Mouse (Mus musculus) liver, embryonic 14.5 days (tissue): ENCODE measurements around the gene Jmjd7. TPM values are rescaled to one million over a fixed set of nuclear protein-coding genes. Genes with fewer than 3 reads are reported as not detected.

ENCODE experiments used
- ATAC-seq: fragments of 200-750 bp; cut with Nextera tagmentation; 2 replicates; pipeline ENCODE4 v1.8.0; 2017; ENCODE audit warnings: moderate number of reproducible peaks, mild to moderate bottlenecking, moderate library complexity; ENCODE audit not compliant: insufficient read depth
- DNase-seq, 3 experiments: peaks; one replicate each; pipeline ENCODE4 v3.0.0-alpha.2; 2012 to 2013; ENCODE audit warnings: low read depth in 3 of 3, low spot score in 3 of 3
- H3K27ac ChIP-seq: fragments of 300-500 bp; sonication (generic); 2 replicates; pipeline ENCODE4 v1.5.1; 2014; ENCODE audit warnings: moderate library complexity, mild to moderate bottlenecking, control low read depth, inconsistent platforms
- H3K27me3 ChIP-seq: fragments of 300-500 bp; sonication (generic); 2 replicates; pipeline ENCODE4 v1.6.1; 2014; ENCODE audit warnings: mild to moderate bottlenecking, low read length, moderate library complexity; ENCODE audit not compliant: control insufficient read depth, insufficient read depth
- H3K36me3 ChIP-seq: fragments of 300-500 bp; sonication (generic); replicated peaks from 2 replicates; pipeline ENCODE4 v1.6.1; 2014; ENCODE audit warnings: low read depth; ENCODE audit not compliant: control insufficient read depth, insufficient read depth
- H3K4me1 ChIP-seq, 2 experiments: fragments of 200-500 bp in 1 of 2; fragments of 300-500 bp in 1 of 2; sonication (generic) in 1 of 2; replicated peaks; 2 replicates each; pipeline ENCODE4 v1.6.1; 2012 to 2014; ENCODE audit warnings: antibody characterized with exemption in 1 of 2, inconsistent platforms in 1 of 2, low read length in 1 of 2; ENCODE audit not compliant: control insufficient read depth in 2 of 2, insufficient read depth in 2 of 2
- H3K4me2 ChIP-seq: fragments of 300-500 bp; sonication (generic); 2 replicates; pipeline ENCODE4 v1.6.1; 2014; ENCODE audit warnings: low read depth, mild to moderate bottlenecking, control low read depth, moderate library complexity
- H3K4me3 ChIP-seq, 2 experiments: fragments of 200-500 bp in 1 of 2; fragments of 300-500 bp in 1 of 2; sonication (generic) in 1 of 2; 2 replicates each; pipeline ENCODE4 v1.5.1; 2012 to 2014; ENCODE audit warnings: low read depth in 2 of 2, low read length in 2 of 2, mild to moderate bottlenecking in 2 of 2, control low read depth in 1 of 2, inconsistent platforms in 1 of 2, moderate library complexity in 1 of 2; ENCODE audit not compliant: insufficient read depth in 1 of 2
- H3K9ac ChIP-seq: fragments of 300-500 bp; sonication (generic); replicated peaks from 2 replicates; pipeline ENCODE4 v1.6.1; 2014; ENCODE audit warnings: mild to moderate bottlenecking, control low read depth, moderate library complexity
- H3K9me3 ChIP-seq: fragments of 300-500 bp; sonication (generic); 2 replicates; pipeline ENCODE4 v1.6.1; 2016; ENCODE audit warnings: low read length, mixed read lengths; ENCODE audit not compliant: control insufficient read depth
- CTCF ChIP-seq: IDR thresholded peaks from 2 replicates; pipeline ENCODE4 v1.5.1; 2016; ENCODE audit warnings: antibody characterized with exemption, low read depth, control low read depth
- EP300 ChIP-seq: IDR thresholded peaks from 2 replicates; pipeline ENCODE4 v1.6.1; 2016; ENCODE audit warnings: antibody characterized with exemption, low read depth
- WGBS: fragments of 180-500 bp; shearing (Covaris S2); extraction: QIAGEN DNeasy Blood & Tissue Kit; methylation state at CpG from one replicate; pipeline ENCODE4 v1.1.7; 2014; ENCODE audit not compliant: insufficient replicate concordance; 5-methylcytosine and 5-hydroxymethylcytosine counted together
- microRNA-seq: library from miRNA; unstranded; fragments of <30 nt; microRNA quantifications from one replicate; pipeline ENCODE4, GENCODE M21; 2016
- polyA plus RNA-seq, 2 experiments: library from polyadenylated mRNA; depleted of rRNA in 1 of 2; stranded (reverse) in 1 of 2; unstranded in 1 of 2; fragments of >200 nt; fragmentation: Nextera tagmentation in 1 of 2; extraction: Ambion mirVana in 1 of 2; gene quantifications; 2 replicates each; pipeline versions ENCODE4 v1.2.1 to v1.2.3; 2012 to 2014

The Jmjd7 gene
- polyA plus RNA-seq, 2 experiments, result 4.7 to 5.0 TPM

GRCm38 (mm10) chr2:120076076-120076705 is 48.9 kb downstream of the Jmjd7 start:
- no peak for ATAC-seq
- H3K4me3 ChIP-seq, result peak overlapping the region in 1 of 2 experiments; percentile 20; a peak in 2 of 4 replicates
- no peaks in the 10 kb centered on the region for H3K36me3 ChIP-seq
- no peaks in the 10 kb centered on the region for H3K9me3 ChIP-seq
- TF ChIP-seq EP300 (no peak), CTCF (peak; percentile 66)
- WGBS, result 3% methylated on average over 36 of the region's 36 CpGs
- peak overlapping the region; percentile 42 for H3K4me2 ChIP-seq
- peaks cover 19% of the 10 kb centered on the region for H3K27me3 ChIP-seq
- H3K4me1 ChIP-seq, result no peaks in the 10 kb centered on the region
- no peak overlapping the region for H3K9ac ChIP-seq
- DNase-seq, result peak in 1 of 3 experiments; percentile 13
- H3K27ac ChIP-seq, result no peak overlapping the region

Small RNA genes within 50 kb of the gene (microRNA-seq; reads per million reads assigned to microRNA genes)
- not detected for gene Mir7665

Other genes starting within 250 kb of the Jmjd7 start
- 6.1 and 6.6 TPM in 2 replicates for gene Rpap1, start 239.9 kb upstream of the Jmjd7 start, polyA plus RNA-seq (2012; rRNA removed)
- gene Rpap1, start 239.9 kb upstream of the Jmjd7 start, polyA plus RNA-seq (2014; fragmentation: Nextera tagmentation; extraction: Ambion mirVana), result 6.0 and 6.7 TPM in 2 replicates
- 0.71 and 0.76 TPM in 2 replicates for gene Tyro3, start 229.8 kb upstream of the Jmjd7 start, polyA plus RNA-seq (2012; rRNA removed)
- gene Tyro3, start 229.8 kb upstream of the Jmjd7 start, polyA plus RNA-seq (2014; fragmentation: Nextera tagmentation; extraction: Ambion mirVana), result 0.65 and 0.73 TPM in 2 replicates
- 4.2 and 4.6 TPM in 2 replicates for gene Mga, start 130.3 kb upstream of the Jmjd7 start, polyA plus RNA-seq (2012; rRNA removed)
- 6.0 and 6.6 TPM in 2 replicates for gene Mga, start 130.3 kb upstream of the Jmjd7 start, polyA plus RNA-seq (2014; fragmentation: Nextera tagmentation; extraction: Ambion mirVana)
- 1.0 and 1.1 TPM in 2 replicates for gene Mapkbp1, start 54.8 kb upstream of the Jmjd7 start, polyA plus RNA-seq (2012; rRNA removed)
- gene Mapkbp1, start 54.8 kb upstream of the Jmjd7 start, polyA plus RNA-seq (2014; fragmentation: Nextera tagmentation; extraction: Ambion mirVana), result 0.15 and 0.20 TPM in 2 replicates
- 1.5 and 1.6 TPM in 2 replicates for gene Gm28042, start within 50 bp of the Jmjd7 start, polyA plus RNA-seq (2012; rRNA removed)
- 0.35 TPM in 1 of 2 replicates, not detected in the other for gene Gm28042, start within 50 bp of the Jmjd7 start, polyA plus RNA-seq (2014; fragmentation: Nextera tagmentation; extraction: Ambion mirVana)
- gene Pla2g4b, start 5.9 kb downstream of the Jmjd7 start, polyA plus RNA-seq (2012; rRNA removed), result 1.1 and 1.3 TPM in 2 replicates
- 0.11 and 0.13 TPM in 2 replicates for gene Pla2g4b, start 5.9 kb downstream of the Jmjd7 start, polyA plus RNA-seq (2014; fragmentation: Nextera tagmentation; extraction: Ambion mirVana)
- gene Ehd4, start 127.1 kb downstream of the Jmjd7 start, polyA plus RNA-seq (2012; rRNA removed), result 4.7 and 6.8 TPM in 2 replicates
- 15.9 and 17.2 TPM in 2 replicates for gene Ehd4, start 127.1 kb downstream of the Jmjd7 start, polyA plus RNA-seq (2014; fragmentation: Nextera tagmentation; extraction: Ambion mirVana)
- not detected in 2 replicates for gene Pla2g4e, start 217.9 kb downstream of the Jmjd7 start, polyA plus RNA-seq (2012; rRNA removed)
- not detected in 2 replicates for gene Pla2g4e, start 217.9 kb downstream of the Jmjd7 start, polyA plus RNA-seq (2014; fragmentation: Nextera tagmentation; extraction: Ambion mirVana)